Mouse (Mus musculus): ENCODE data around the gene Scamp2. TPM values are rescaled to one million over a fixed set of nuclear protein-coding genes. Genes with fewer than 3 reads are reported as not detected.

Gene Scamp2
- polyA plus RNA-seq, 1 experiment from 2014 or later: 60.2 TPM

- ATAC-seq (no peak), DNase-seq (ENCODE audit: low read depth, low spot score) (no peak)
- POLR2A ChIA-PET: interaction anchor here (1.3 kb wide), 1 partner anchor 11 kb away, joined by 3 read pairs; no protein-coding TSS in a partner anchor
- TF ChIP-seq CTCF (IDR thresholded peaks at IDR 0.05): no peak
- CTCF ChIA-PET: interaction anchor here (1.2 to 1.4 kb wide), 2 partner anchors 9 to 14 kb away, joined by 4 to 5 read pairs; no protein-coding TSS in a partner anchor
- H3K27me3 ChIP-seq: no peaks in the 10 kb centered on the region
- in situ Hi-C loops (cut with MboI; ENCODE audit: low pct_unique_long_range_greater_than_20kb): no loop called here
These were observed 44.1 kb downstream of the Scamp2 start for GRCm38 (mm10) chr9:57604875-57605274.

GRCm38 (mm10) chr9:57605503-57605902, 44.8 kb downstream of the Scamp2 start:
- POLR2A ChIA-PET: interaction anchor here (1.3 kb wide), 1 partner anchor 12 kb away, joined by 3 read pairs; no protein-coding TSS in a partner anchor
- ATAC-seq (no peak), DNase-seq (ENCODE audit: low read depth, low spot score) (no peak)
- in situ Hi-C loops (cut with MboI; ENCODE audit: low pct_unique_long_range_greater_than_20kb): no loop called here
- TF ChIP-seq CTCF (IDR thresholded peaks at IDR 0.05): no peak
- CTCF ChIA-PET: interaction anchor here (1.2 to 1.4 kb wide), 2 partner anchors 10 to 14 kb away, joined by 4 to 5 read pairs; no protein-coding TSS in a partner anchor
- no peaks in the 10 kb centered on the region for H3K27me3 ChIP-seq

GRCm38 (mm10) chr9:57606139-57606851, 45.6 kb downstream of the Scamp2 start, which contains the start of gene Cplx3:
Gene Cplx3, minus strand, starts transcription at chr9:57606281.
- in situ Hi-C loops (cut with MboI; ENCODE audit: low pct_unique_long_range_greater_than_20kb): no loop called here
- POLR2A ChIA-PET: no interaction called here
- DNase-seq (ENCODE audit: low read depth, low spot score): no peak
- no peaks in the 10 kb centered on the region for H3K27me3 ChIP-seq
- no peak for TF ChIP-seq CTCF (IDR thresholded peaks at IDR 0.05)
- CTCF ChIA-PET: no interaction called here
- peak; percentile 40 for ATAC-seq

DNA sequence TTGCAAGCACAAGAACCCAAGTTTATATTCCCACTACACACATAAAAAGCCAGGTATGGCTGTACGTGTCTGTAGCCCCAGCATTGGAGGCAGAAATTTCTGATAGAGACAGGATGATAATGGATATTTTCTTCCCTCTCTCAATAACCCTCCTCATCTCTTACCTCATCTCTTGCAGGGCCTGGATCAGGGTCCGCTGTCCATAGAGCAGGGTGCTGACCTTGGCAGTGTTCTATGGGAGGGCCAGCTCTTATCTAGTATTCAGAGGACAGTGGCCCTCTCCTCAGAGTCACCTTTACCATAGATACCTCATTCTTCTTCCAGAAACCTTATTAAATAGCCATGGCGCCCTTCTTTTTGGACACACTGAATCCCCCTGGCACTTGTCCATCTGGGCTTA, 49.1 kb downstream of the Scamp2 start:
- ATAC-seq (no peak), DNase-seq (ENCODE audit: low read depth, low spot score) (no peak)
- H3K27me3 ChIP-seq: no peaks in the 10 kb centered on the region
- CTCF ChIA-PET: interaction anchor here (0.6 kb wide), 1 partner anchor 9 kb away, joined by 3 read pairs; no protein-coding TSS in a partner anchor
- in situ Hi-C loops (cut with MboI; ENCODE audit: low pct_unique_long_range_greater_than_20kb): no loop called here
- TF ChIP-seq CTCF (IDR thresholded peaks at IDR 0.05): no peak
- POLR2A ChIA-PET: no interaction called here

DNA sequence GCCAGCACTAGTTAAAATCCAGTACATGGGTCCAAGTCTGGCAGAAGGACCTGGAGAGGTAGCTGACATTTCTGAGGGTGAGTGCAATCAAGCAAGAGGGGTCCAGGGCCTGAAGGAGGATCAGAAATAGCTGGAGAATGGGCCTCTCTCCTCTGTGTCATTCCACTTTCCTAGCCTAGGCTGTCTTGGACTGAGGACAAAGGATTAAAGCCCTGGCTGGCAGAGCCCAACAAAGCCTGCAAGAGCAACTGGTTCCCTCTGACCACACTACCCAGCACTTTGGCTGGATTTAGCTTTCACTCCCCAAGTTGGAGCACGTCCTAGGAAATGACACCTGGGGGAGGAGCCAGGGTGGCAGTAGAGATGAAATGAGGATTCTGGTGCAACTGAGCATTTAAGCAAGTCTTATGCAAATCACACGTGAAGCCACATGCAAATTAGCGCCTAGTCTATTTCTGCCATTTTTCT, 49.6 kb downstream of the Scamp2 start:
- POLR2A ChIA-PET: interaction anchor here (0.8 to 1.0 kb wide), 2 partner anchors 13 to 22 kb away, joined by 3 read pairs; no protein-coding TSS in a partner anchor
- ATAC-seq (no peak), DNase-seq (ENCODE audit: low read depth, low spot score) (no peak)
- no peaks in the 10 kb centered on the region for H3K27me3 ChIP-seq
- TF ChIP-seq CTCF (IDR thresholded peaks at IDR 0.05): no peak
- CTCF ChIA-PET: no interaction called here
- in situ Hi-C loops (cut with MboI; ENCODE audit: low pct_unique_long_range_greater_than_20kb): no loop called here

GRCm38 (mm10) chr9:57612587-57612986, 51.8 kb downstream of the Scamp2 start:
- POLR2A ChIA-PET: interaction anchor here (1.0 to 2.0 kb wide), 2 partner anchors 13 to 68 kb away, joined by 3 to 6 read pairs; no protein-coding TSS in a partner anchor
- ATAC-seq (no peak), DNase-seq (ENCODE audit: low read depth, low spot score) (no peak)
- TF ChIP-seq CTCF (IDR thresholded peaks at IDR 0.05): no peak
- CTCF ChIA-PET: interaction anchor here (0.8 to 1.2 kb wide), 2 partner anchors 33 to 107 kb away, joined by 3 read pairs; no protein-coding TSS in a partner anchor
- in situ Hi-C loops (cut with MboI; ENCODE audit: low pct_unique_long_range_greater_than_20kb): no loop called here
- H3K27me3 ChIP-seq: no peaks in the 10 kb centered on the region

DNA sequence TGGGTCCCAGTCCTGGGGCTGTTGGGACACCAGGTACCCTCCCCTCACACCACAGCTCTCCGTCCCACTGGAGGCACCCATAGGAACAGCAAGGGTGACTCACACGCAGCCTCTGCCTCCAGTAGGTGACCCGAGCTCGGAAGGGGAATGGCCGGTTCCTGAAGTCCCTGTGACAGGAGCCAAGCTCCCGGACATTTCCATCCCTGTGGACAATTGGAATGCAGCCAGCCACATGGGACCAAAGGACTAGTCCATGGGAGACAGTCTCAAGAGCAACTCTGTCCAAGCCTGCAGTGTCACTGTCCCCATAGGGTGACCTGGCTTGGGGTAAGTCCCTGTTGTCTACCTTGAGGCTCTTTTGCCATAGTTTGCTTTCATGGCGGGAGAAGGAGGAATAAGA, 53.2 kb downstream of the Scamp2 start:
- no peak for TF ChIP-seq CTCF (IDR thresholded peaks at IDR 0.05)
- DNase-seq (ENCODE audit: low read depth, low spot score): no peak
- no peaks in the 10 kb centered on the region for H3K27me3 ChIP-seq
- POLR2A ChIA-PET: interaction anchor here (1.1 to 2.0 kb wide), 2 partner anchors 12 to 23 kb away, joined by 3 to 6 read pairs; no protein-coding TSS in a partner anchor
- in situ Hi-C loops (cut with MboI; ENCODE audit: low pct_unique_long_range_greater_than_20kb): no loop called here
- ATAC-seq: no peak
- CTCF ChIA-PET: interaction anchor here (1.2 kb wide), 1 partner anchor 32 kb away, joined by 3 read pairs; no protein-coding TSS in a partner anchor

DNA sequence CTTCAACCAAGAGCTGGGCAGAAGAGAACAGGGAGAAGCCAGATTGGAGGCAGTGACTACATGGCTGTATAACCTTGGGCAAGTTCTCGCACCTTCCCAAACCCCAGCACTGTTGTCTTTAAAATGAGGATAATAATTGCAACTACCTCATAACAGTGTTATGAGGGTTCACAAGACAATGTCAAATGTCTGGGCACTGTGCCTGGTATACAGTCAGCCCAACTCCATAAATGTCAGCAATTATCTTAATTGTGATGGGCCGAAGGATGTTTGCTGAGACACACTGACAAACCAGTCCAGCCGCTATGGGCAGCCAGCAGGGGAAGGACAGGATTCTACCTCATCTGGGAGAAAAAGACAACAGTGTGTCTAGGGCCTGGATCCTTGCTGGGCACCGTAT, 54.0 kb downstream of the Scamp2 start:
- CTCF ChIA-PET: interaction anchor here (1.3 kb wide), 1 partner anchor 41 kb away, joined by 3 read pairs; no protein-coding TSS in a partner anchor
- no peak for DNase-seq (ENCODE audit: low read depth, low spot score)
- no peak for TF ChIP-seq CTCF (IDR thresholded peaks at IDR 0.05)

DNA sequence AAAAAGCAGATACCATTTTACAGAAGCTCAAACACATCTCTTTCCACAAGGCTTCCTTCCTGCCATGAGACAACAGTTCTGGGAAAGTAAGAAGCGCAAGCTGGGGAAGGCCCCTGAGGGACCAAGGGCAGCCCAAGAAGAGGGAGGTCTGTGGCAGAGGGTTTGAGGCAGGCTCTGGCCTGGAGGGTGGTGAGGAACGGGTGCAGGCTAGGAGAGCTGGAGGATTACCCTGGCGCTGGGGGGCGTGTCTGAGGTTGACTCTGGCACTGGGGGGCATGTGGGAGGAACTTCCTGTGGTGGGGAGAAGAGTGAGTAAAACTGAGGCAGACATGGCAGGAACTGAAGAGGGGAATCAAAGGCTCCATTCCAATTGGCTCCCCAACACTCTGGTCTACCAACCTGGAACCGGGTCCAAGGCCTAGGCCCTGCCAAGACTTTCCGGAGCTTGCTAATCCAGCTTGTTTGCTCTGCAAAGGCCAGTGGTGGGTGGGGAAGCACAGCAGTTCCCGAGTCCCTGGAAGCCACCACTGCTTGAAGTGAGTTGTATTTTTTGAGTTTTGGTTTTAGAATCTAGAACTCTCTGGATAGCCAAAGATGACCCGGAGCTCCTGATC, 56.9 kb downstream of the Scamp2 start:
- H3K27me3 ChIP-seq: no peaks in the 10 kb centered on the region
- ChIA-PET POLR2A (no interaction called here), CTCF (no interaction called here)
- in situ Hi-C loops (cut with MboI; ENCODE audit: low pct_unique_long_range_greater_than_20kb): no loop called here
- ATAC-seq (no peak), DNase-seq (ENCODE audit: low read depth, low spot score) (no peak)
- TF ChIP-seq CTCF (IDR thresholded peaks at IDR 0.05): no peak

More for the DNA sequence above, 54.0 kb downstream of the Scamp2 start:
- no peaks in the 10 kb centered on the region for H3K27me3 ChIP-seq
- ATAC-seq: no peak
- POLR2A ChIA-PET: no interaction called here
- in situ Hi-C loops (cut with MboI; ENCODE audit: low pct_unique_long_range_greater_than_20kb): no loop called here

DNA sequence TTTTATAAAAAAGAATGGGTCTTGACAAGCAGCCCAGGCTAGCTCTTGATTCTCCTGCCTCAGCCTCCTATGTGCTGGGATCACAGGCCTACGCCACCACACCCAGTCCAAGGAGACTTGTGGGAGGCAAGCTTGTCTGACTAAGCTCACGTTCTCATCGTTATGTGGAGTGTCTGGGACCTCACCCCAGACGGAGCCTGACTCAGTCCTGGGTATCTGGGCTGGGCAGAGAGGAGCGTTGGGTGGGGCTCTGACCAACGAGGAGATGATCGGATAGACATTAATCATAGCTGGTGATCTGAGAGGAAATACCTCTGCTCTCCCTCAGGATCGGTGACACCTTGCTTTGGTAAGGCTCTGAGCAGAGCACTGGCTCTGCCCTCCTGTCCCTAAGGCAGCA, 58.1 kb downstream of the Scamp2 start:
- no peak for TF ChIP-seq CTCF (IDR thresholded peaks at IDR 0.05)
- in situ Hi-C loops (cut with MboI; ENCODE audit: low pct_unique_long_range_greater_than_20kb): no loop called here
- no peaks in the 10 kb centered on the region for H3K27me3 ChIP-seq
- no peak for DNase-seq (ENCODE audit: low read depth, low spot score)
- CTCF ChIA-PET: no interaction called here
- POLR2A ChIA-PET: interaction anchor here (1.1 kb wide), 1 partner anchor 20 kb away, joined by 3 read pairs; no protein-coding TSS in a partner anchor
- ATAC-seq: no peak

All from Patski (cell line).